Mouse (Mus musculus) liver, adult 2 months (tissue): ENCODE results near the gene Cxcl1.

ENCODE experiments used
- CTCF ChIP-seq: fragments of 200-500 bp; IDR thresholded peaks from 2 replicates; pipeline ENCODE4 v1.5.1; 2011; ENCODE audit warnings: low read depth, low read length, control low read depth
- POLR2A ChIP-seq: fragments of 200-500 bp; IDR thresholded peaks from 2 replicates; pipeline ENCODE4 v1.6.1; 2011; ENCODE audit warnings: low read length, control low read depth; ENCODE audit not compliant: insufficient read depth; ENCODE audit errors: extremely low read depth

- TF ChIP-seq CTCF = no peak
- TF ChIP-seq POLR2A = no peak
Measured at GRCm38 (mm10) chr5:90853206-90853605, 37.8 kb upstream of the Cxcl1 start.
